Mouse (Mus musculus): ENCODE data around the gene Ankrd65.

Ankrd65 gene

DNA sequence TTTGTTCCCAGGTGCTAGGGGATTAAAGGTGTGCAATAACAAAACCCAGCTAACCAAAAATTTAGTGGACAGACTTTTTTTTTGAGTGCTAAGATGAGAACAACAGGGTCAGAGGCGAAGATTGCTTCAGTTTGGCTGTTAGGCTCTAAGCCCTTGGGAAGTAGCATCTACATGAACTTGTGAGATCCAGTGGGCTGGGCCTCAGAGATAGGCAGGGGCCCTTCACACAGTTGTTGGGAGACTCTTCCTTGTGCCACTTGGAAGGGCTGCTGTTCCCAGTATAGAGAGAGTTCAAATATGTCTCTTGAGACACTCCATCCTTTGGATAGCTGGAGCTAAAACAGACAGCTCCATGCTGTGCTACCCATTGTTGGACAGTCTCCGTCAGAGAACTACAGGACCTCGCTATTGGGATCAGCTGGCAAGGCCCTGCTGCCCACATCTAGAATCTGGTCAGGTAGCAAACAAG lies at the start of gene Ankrd65:
Gene Ankrd65, plus strand, starts transcription at position 419 of the 469 bp plus-strand sequence.
- no peak for DNase-seq

DNA sequence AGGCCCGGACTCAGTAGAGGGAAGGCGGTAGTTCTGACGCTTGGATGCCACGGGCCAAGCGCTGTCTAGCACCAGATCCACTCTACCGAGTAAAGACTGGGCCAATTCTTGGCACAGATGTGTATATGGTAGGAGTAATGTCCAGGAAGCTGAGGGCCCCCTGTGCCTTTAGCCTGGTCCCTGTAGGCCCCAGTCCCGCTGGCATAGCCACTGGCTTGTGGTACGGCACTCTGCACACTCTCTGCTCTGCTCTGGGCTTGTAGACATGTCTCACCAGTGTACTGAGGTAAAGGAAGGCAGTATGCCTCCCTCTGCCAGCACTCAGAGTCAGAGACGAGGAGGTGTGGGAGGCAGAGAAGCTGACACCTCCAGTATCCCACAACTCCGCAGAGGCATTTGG lies 49.6 kb upstream of the Ankrd65 start:
- DNase-seq = peak in 1 of 2 experiments; percentile 38

DNA sequence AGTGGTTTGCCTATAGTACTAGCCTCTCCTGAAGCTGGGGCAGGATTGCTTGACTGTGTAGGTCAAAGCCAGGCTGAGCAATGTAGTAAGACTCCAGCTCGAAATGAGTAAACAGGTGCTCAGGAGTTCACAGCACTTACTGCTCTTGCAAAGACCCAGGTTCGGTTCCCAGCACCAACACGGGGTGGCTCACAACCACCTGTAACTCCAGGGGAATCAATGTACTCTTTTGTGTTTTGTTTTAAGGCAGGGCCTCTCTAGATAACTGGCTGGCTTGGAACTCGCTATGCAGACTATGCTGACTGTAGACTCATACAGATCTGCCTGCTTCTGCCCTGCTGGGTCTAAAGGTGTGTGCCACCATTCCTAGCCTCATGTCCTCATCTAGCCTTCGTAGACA lies 47.6 kb upstream of the Ankrd65 start:
- DNase-seq = no peak

DNA sequence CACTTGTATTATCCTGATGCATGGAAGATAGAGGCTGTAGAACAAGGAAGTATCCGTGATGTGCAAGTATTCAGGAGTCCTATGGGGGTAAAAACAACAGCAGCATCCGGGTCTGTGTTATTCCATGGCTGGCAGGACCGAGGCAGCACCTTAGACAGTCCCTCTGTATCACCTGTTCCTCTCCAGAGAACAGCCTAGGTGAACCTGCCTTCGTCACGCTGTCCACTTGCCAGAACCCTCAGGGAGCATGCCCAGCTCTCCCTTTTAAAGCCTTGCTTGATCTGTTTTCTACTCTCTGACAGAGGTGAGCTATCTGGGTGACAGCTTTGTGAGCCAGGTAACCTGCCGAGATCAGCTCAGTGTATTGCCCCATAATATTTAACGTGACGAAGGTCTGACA lies 45.8 kb upstream of the Ankrd65 start:
- peak; percentile 49 to 67 for DNase-seq

DNA sequence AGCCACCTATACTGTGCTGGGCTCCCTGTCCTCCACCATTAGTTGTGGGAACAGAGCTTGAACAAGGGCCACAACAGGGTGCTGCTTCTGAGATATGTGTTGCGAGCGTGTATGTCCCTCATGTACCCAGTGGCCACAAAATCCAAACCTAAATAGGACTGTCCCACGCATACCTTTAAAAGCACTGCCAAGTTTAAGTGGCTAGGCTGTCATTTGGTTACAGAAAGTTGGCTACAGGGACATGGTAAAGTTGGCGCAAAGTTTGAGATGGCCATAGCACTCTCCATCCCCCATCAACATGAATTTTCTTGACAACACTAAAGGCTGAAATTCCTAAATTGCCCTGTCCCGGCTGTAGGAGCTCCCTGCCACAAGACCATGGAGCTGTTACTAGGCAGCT lies 45.1 kb upstream of the Ankrd65 start:
- DNase-seq = no peak

DNA sequence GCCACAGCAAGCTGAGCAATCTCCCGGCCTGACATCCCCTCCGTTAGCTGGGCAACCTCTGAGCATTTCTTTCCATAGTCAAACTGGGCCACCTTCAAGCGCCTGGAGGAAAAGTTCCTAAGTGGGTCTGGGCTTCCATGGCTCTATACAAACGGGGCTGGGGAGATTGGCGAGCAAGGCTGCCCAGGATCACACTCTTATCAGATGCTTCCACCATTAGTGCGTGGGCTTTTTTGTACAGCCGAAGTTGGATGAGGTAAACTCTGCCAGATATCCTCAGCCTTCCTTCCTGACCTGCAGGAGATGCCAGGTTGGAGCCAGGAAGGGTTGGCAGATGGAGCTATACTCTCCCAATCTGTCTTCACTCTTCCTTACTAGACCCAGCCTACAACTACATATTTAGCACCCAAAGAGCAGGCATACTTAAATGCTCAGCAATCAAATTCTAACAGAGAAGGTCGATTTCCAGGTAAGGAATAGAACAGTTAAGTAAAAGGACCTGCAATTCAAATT lies 44.1 kb upstream of the Ankrd65 start:
- peak; percentile 78 to 84 for DNase-seq

DNA sequence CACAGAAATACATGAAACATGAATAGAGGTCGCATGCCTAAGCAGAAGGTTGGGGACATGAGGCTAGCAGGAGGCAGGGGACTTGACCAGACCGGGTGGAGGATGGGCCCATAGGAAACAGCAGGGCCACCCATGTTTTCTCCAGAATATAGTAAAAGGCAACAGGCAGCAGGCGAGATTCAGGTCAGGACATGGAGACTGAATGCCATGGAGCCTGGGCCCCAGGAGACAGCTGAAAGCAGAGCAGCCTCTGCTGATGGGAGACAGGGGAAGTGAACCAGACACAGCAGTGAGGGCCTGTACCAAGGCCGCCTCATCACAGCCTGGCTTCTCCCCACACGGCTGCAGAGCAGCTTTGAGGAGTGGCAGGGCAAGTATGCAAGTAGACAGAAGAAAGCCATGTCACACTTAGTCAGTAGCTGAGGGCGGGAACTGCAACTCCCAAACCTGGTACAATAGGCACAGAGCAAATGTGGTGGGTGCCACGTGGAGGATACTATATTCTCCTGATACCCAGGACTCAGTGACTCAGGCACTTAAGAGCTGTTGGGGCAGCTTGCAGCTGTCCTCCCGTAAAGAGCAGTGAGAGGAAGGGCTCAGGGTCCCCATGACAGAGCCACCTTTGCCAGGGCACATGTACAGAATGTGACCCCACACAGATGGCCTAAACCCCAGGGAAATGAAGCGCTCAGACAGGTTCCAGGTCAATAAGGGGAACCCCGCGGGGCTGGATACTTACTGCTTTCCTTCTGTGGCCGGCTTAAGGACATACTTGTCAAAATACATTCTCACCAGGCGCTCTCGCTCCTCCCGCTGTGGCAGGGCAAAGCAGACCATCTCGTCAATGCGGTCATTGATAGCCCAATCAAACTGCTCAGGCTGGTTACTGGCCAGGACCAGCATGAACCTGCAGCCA lies 43.4 kb upstream of the Ankrd65 start:
- peak; percentile 67 to 72 for DNase-seq

DNA sequence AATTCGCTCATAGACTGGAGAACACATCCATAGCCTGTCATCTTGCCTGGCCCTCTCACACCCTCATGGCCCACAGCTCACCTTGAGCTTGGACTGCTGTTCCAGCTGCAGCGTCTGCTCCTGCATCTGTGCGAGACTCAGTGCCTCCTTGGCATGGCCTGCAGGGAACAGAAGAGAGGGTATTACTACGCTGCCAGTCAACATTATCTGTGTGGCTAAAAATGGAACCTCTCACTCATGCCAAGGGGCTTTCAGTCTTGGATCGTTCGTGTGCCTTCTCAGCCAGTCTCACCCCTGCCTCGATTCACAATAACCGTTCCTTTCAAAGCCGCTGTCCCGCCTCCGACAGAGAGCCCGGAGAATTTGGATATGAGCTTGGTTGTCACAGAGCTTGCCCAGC lies 33.2 kb upstream of the Ankrd65 start:
- no peak for DNase-seq

DNA sequence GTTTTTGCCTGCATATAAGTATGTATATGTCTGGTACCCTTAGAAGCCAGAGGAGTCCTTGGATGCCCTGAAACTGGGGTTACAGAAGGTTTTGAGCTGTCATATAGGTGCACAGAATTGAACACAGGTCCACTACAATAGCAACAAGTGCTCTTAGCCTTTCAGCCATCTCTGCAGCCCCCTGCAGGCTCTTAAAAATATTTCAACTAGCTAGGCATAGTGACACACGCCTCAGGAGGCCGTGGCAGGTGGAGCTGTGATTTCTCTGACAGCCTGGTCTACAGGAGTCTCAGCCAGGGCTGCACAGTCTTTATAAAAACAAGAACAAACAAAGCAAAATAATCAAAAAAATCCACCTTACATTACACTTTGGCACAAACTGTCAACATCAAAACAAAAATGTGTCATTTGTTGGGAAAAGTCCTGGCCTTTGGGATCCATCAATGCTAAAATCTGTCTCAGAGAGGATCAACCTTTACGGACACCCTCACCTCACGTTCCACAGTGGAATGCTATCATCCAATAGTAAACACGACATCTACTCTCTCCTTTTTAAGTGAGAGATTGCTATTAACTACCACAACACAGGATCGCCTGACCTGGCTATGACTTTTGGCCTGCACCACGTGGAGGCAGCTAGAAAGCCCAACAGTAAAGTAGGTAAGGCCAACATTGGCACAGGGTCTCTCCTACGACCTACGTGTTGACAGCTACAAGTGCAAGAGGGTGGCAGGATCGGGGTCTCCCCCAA lies 30.2 kb upstream of the Ankrd65 start:
- DNase-seq = peak; percentile 45 to 65

DNA sequence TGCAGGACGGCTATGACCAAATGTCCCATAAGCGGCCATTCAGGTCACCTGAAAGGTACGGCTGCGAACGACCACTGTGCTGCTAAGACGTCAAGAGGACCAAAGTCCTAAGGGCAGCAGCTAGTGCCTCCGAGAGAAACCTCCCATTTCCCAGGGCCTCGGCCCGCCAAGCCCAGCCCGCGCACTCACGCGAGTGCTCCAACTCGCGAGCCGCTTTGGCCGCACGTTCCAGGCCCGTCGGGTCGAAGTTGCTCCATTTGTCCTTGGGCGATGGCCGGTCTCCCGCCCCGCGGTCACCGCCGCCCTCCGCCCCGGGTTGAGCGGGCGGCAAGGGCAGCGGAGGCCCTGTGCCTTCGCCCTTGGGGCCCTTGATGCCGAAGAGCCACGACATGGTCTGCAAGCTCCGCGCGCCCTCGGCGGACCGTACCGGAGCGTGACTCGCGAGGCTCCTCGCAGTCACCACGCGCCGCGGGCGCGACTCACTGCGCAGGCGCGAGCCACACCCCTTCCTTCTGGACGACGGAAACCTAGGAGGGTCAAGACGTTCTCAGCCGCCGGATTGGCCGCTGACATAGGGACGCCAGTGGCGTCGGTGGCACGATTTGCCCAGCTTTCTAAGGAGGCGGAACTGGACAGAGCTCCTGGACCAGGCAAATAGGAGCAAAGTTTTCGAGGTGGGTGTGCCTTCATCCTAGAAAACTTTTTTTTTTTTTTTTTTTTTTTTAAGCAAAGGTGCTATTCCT lies 29.5 kb upstream of the Ankrd65 start, which contains the start of gene Atad3a:
Gene Atad3a, minus strand, starts transcription at position 481 of the 743 bp plus-strand sequence.
- DNase-seq = peak; percentile 99

DNA sequence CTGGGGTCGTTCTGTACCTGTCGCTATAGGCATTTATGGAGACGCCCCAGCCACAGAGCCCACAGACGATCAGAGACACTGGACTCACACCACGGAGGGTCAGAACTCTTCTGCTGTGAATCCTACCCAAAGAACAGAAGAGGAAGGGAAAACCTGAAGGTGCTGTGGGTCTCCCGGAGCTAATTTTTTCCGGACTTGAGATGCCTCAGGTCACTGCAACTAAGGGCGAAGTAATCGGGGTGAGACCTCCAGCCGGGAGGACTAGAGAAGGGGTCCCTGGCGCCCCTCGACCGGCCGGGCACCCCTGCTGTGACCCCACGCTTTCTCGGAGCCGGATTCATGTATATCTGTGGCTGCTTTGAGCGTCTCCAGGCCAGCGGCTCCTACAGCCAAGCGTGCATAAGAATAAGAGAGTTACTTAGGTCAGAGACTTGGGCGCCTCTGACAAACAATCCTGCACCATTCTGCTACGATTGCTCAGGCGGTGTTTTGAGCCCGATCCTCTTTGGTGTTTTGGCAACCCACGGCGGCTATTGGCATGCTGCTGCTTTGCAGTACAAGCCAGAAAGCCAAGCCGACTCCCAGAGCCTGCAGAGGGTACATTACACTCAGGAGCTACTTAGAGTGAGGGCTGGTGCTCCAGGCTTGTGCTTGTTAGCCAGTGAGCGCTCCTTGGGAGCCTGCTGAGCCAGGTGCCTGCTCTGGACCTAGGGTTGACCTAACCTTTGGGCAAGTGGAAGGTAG lies 28.7 kb upstream of the Ankrd65 start:
- DNase-seq = peak; percentile 38 to 58

DNA sequence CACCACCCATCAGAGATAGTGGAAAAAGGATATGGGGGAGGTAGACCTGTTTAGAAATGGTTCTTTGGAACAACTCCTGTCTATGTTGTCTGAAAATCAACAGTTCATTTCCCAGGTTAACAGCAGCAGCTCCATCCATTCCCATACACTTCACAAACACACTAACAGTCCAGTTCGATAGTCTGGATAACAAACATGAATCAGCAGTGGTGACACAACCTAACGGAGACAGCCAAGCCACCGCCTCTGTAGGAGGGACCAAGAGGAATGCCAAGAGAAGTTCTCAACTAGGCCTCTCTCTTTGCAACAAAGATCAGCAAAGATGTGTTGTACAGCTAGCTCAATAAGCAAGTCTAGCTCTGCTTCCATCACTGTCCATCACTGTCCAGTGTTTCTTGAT lies 27.9 kb upstream of the Ankrd65 start:
- DNase-seq = no peak

DNA sequence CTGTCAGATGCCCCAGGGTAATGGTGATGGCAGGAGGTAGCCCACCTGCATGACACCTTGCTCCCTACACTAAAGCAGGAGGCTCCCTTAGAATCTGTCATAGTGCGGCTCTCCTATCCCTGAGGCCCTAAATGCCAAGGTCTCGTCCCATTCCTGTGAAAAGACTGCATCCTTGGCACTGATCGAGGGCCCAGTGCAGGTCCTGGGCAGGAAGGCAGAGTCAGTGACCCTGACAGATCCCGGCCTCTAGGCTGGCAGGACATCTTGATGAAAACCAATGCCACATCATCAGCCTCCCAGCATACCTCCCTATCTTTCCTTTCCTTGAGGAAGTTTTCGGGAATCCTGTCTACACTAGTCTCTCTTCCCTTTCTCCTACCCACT lies 20.8 kb upstream of the Ankrd65 start:
- no peak for DNase-seq

DNA sequence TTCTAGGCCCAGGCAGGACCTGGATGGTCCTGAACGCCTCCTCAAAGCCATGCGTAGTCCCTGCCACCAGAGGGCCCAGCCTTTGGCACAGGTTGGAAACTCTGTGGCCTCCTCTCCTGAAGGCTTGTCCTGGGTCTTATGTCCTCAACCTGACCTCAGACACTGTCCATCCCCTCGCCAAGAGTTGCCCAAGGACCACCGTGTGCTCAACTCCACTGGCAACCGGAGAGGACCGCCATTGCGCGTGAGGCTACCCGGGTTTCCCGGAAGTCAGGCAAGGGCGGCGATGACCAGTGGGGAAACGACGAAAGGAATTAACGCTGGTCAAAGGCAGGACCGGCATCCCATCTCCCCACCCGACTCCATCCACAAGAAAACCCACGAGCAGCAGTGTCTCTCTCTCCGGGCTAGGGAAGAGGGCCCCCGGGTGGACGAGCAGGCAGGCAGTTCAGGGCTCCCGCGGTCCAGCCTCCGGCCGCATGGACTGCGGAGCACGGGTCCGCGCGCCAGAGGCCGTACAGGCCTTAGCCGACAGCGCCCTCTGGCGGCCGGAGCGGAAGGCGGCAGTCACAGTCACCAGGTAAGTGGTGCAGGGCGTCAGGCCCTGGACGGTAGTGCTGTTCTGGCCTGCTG lies 20.2 kb upstream of the Ankrd65 start:
- peak; percentile 98 for DNase-seq

DNA sequence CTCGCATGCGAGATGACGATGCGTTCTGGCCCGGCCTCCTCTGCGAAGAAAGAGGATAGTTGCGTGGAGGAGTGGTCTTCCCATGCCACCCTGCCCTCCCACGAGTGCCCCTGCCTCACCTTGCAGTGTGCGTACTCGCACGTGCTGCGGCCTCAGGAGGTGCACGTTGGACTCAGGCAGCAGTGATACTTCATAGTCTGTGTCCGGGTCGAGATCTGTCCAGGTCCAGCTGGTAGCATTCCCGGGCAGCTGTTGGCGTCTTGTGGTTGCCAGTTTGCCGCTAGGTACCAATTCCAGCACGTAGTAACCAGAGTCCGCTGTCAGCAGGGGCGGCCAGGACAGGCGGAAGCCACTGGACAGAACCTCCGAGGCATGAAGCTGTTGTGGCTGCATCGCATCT lies 19.6 kb upstream of the Ankrd65 start:
- DNase-seq = no peak

DNA sequence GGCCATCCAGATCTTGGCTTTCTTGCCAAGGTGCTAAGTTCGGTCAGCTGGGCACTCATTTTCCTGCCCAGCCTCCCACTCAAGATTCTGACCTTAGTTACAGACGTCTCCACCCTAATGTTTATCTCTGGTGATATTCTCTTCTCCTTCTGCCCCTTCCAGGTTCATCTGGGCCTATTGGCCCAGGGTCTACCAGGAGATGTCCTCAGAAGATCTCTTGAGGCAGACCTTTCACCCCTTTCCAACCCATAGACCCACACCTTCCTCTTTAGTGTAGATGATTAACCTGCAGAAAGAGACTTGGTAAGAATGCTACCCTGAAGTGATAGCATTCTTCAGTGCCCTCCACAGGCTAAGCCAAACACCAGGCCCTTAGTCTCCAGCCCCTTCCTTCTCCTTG lies 18.5 kb upstream of the Ankrd65 start:
- no peak for DNase-seq

DNA sequence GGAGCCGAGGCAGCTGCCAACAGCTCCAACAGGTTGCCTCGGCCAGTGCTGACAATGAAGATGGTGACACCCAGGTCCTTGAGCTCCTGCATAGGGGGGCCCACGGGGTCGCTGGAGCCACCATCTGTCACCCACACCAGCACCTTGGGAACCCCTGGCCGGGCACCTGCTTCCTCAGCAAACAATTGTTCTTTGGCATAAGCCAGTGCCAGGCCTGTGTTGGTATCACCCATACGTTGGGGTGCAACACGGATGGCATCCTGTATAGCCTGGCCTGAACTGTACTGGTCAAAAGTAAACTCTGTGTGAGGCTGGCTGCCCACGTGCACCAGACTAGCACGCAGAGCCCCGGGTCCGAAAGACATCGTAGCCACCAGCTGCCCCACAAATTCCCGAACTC lies 17.5 kb upstream of the Ankrd65 start:
- DNase-seq = no peak

DNA sequence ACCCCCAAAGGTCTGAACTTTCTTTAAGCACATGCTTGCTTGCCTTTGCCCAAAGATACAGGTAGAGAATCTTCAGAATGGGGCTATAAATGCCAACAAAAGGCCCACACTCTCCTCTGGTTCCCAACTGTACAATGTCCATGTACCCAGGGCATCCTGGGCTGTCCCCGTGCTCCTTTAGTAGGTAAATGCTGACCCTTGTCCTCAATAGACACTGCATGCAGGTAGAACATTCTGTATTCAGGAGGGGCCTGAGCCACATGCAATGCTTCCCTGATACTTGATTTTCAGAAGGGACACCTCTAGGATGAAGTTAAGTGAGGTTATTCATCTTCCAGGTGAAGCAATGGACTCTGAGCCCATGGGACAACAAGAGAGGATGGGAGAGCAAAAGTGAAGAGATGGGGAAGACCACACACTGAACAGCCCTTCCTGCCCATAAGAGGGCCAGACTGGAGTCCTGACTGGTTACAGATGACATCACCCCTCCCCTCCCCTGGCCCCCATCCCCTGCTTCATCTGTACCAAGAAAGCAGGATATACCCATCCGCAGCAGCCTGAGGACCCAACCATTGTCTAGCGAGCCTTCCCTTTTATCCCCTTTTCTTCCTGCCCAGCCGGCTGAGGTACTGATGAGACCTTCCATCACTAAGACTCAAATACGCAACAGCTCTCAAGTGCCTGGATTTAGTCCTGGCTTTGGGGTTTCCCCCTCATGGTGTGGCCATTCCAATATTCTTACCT lies 16.7 kb upstream of the Ankrd65 start:
- no peak for DNase-seq

DNA sequence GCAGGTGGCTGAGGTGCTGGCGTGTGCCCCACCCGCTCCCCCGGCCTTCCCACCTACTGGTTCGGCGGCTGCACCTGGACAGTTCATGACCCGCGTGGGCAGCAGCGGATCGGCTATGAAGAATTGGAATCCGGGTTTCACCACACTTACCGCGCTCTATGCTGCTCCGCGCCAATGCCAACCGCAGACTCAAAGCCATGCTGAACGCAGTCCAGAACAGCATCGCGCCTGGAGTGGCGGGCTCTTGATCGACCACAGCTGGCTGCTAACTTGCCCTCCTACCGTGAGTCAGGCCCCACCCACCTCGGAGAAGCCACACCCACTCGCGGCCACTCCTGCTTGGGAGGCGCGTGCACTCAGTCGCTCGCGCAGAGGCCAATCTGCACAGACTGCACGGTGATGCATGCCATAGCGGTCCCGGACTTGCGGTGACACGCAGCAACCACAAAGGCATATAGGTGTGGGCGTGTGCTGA lies 15.9 kb upstream of the Ankrd65 start, which contains the start of gene Vwa1:
Gene Vwa1, minus strand, starts transcription at position 419 of the 475 bp plus-strand sequence.
- peak; percentile 84 to 90 for DNase-seq

DNA sequence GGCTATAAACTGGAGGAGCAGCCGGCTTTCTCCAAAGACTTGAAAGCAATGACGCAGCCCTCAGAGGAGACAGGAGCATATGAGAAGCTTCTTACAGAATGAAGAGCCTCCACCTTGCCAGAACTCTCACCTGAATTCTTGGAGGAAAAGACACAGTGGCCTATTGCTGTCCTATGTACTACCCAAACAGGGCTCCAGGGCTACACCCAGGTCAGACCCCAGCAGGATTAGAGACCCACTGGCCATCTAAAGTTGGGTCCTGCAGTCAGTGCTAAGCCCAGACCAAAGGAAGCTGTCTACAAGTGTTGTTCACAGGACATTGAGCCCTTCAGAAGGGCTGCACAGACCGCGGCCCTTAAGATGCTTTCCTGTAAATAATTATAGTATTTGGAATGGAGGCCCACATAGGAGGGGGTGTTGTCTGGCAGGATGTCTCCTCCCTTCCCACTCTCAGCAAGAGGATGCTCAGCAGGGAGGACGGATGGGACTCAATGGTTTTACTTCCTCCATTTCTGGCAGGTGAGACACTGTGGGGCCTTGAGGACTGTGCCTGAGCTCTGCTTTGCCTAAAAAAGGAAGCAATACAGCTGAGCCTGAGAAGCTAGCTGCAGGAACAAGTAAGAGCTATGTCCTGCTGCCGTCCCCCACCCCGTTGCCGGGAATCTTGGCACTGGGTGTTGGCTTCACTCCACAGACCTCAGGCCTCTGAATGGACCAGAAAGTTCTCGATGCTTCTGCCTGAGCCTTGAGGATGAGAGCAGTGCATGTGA lies 15.1 kb upstream of the Ankrd65 start:
- peak; percentile 80 to 82 for DNase-seq
